Mouse (Mus musculus) embryonic facial prominence, embryonic 10.5 days (tissue): ENCODE measurements around the gene 4930430F08Rik. TPM values are rescaled to one million over a fixed set of nuclear protein-coding genes. Genes with fewer than 3 reads are reported as not detected.

Experiments used
- DNase-seq: peaks from one replicate; pipeline ENCODE4 v3.0.0-alpha.2; 2017; ENCODE audit warnings: low spot score
- H3K27ac ChIP-seq: fragments of 300-500 bp; sonication (generic); replicated peaks from 2 replicates; pipeline ENCODE4 v1.5.1; 2016; ENCODE audit warnings: mild to moderate bottlenecking
- H3K27me3 ChIP-seq: fragments of 300-500 bp; sonication (generic); replicated peaks from 2 replicates; pipeline ENCODE4 v1.6.1; 2016; ENCODE audit warnings: low read depth, mild to moderate bottlenecking; ENCODE audit not compliant: poor library complexity, severe bottlenecking
- H3K36me3 ChIP-seq: fragments of 300-500 bp; sonication (generic); replicated peaks from 2 replicates; pipeline ENCODE4 v1.6.1; 2016; ENCODE audit warnings: mild to moderate bottlenecking, moderate library complexity
- H3K4me1 ChIP-seq: fragments of 300-500 bp; sonication (generic); 2 replicates; pipeline ENCODE4 v1.6.1; 2016
- H3K4me3 ChIP-seq: fragments of 300-500 bp; sonication (generic); 2 replicates; pipeline ENCODE4 v1.5.1; 2016; ENCODE audit warnings: mild to moderate bottlenecking, moderate library complexity
- H3K9me3 ChIP-seq: fragments of 300-500 bp; sonication (generic); 2 replicates; pipeline ENCODE4 v1.6.1; 2016; ENCODE audit warnings: mild to moderate bottlenecking
- WGBS: fragments of 180-500 bp; shearing (Covaris S2); methylation state at CpG from one replicate; pipeline ENCODE4 v1.1.7; 2016; 5-methylcytosine and 5-hydroxymethylcytosine counted together
- polyA plus RNA-seq: library from polyadenylated mRNA; unstranded; fragments of >200 nt; fragmentation: Nextera tagmentation; extraction: Ambion mirVana; gene quantifications from 2 replicates; pipeline ENCODE4 v1.2.1, GENCODE M21; 2016

4930430F08Rik gene
- 8.6 and 9.8 TPM in 2 replicates for polyA plus RNA-seq

GRCm38 (mm10) chr10:100590323-100590722 is at the start of gene 4930430F08Rik, which contains the start of gene 1700017N19Rik:
Gene 4930430F08Rik, minus strand, starts transcription at chr10:100590423.
Gene 1700017N19Rik, plus strand, starts transcription at chr10:100590484.
- Histone ChIP-seq H3K36me3 (peaks cover under 1% of the 10 kb centered on the region; the same call in 1 of the 2 replicates), H3K27me3 (no peaks in the 10 kb centered on the region), H3K4me1 (peaks cover 11% of the 10 kb centered on the region), H3K27ac (no peak within 1 kb of the TSS), H3K9me3 (no peaks in the 10 kb centered on the region), H3K4me3 (peak within 1 kb of the TSS; percentile 75)
- WGBS, result 82% methylated on average over 1 of the region's 1 CpGs
- DNase-seq, result no peak

GRCm38 (mm10) chr10:100629762-100630438 is 39.7 kb upstream of the 4930430F08Rik start:
- Histone ChIP-seq H3K4me1 (no peaks in the 10 kb centered on the region), H3K27ac (no peak overlapping the region), H3K4me3 (no peak overlapping the region), H3K9me3 (no peaks in the 10 kb centered on the region), H3K27me3 (no peaks in the 10 kb centered on the region), H3K36me3 (no peaks in the 10 kb centered on the region)
- peak; percentile 55 for DNase-seq
- 30% methylated on average over 20 of the region's 20 CpGs for WGBS

GRCm38 (mm10) chr10:100622494-100622893 is 32.3 kb upstream of the 4930430F08Rik start:
- 65% methylated on average over 3 of the region's 3 CpGs for WGBS
- DNase-seq, result no peak
- H3K4me1 ChIP-seq, result no peaks in the 10 kb centered on the region
- no peak overlapping the region for H3K4me3 ChIP-seq
- H3K27me3 ChIP-seq, result no peaks in the 10 kb centered on the region
- no peaks in the 10 kb centered on the region for H3K9me3 ChIP-seq
- no peaks in the 10 kb centered on the region for H3K36me3 ChIP-seq
- no peak overlapping the region for H3K27ac ChIP-seq

GRCm38 (mm10) chr10:100620040-100620439 is 29.8 kb upstream of the 4930430F08Rik start:
- Histone ChIP-seq H3K27ac (no peak overlapping the region), H3K4me1 (0 out of 2 replicates have a peak, but pooled peaks cover 4% of the 10 kb centered on the region), H3K27me3 (no peaks in the 10 kb centered on the region), H3K36me3 (no peaks in the 10 kb centered on the region), H3K4me3 (no peak overlapping the region), H3K9me3 (no peaks in the 10 kb centered on the region)
- DNase-seq, result no peak
- WGBS, result 95% methylated on average over 12 of the region's 12 CpGs

- Histone ChIP-seq H3K36me3 (no peaks in the 10 kb centered on the region), H3K4me3 (no peak overlapping the region), H3K27me3 (no peaks in the 10 kb centered on the region), H3K9me3 (no peaks in the 10 kb centered on the region), H3K4me1 (0 out of 2 replicates have a peak, but pooled peaks cover 4% of the 10 kb centered on the region), H3K27ac (no peak overlapping the region)
- DNase-seq, result no peak
- WGBS, result 95% methylated on average over 7 of the region's 7 CpGs
Measured at GRCm38 (mm10) chr10:100619474-100619873, 29.3 kb upstream of the 4930430F08Rik start.

GRCm38 (mm10) chr10:100617233-100617903 is 27.1 kb upstream of the 4930430F08Rik start:
- no peak for DNase-seq
- Histone ChIP-seq H3K4me1 (0 out of 2 replicates have a peak, but pooled peaks cover 4% of the 10 kb centered on the region), H3K4me3 (no peak overlapping the region), H3K9me3 (no peaks in the 10 kb centered on the region), H3K36me3 (no peaks in the 10 kb centered on the region), H3K27me3 (no peaks in the 10 kb centered on the region), H3K27ac (no peak overlapping the region)
- whole genome bisulfite sequencing, result 70% methylated on average over 6 of the region's 6 CpGs

GRCm38 (mm10) chr10:100604254-100604653 is 14.0 kb upstream of the 4930430F08Rik start:
- Histone ChIP-seq H3K9me3 (no peaks in the 10 kb centered on the region), H3K27ac (no peak overlapping the region), H3K4me1 (no peaks in the 10 kb centered on the region), H3K4me3 (no peak overlapping the region), H3K36me3 (no peaks in the 10 kb centered on the region), H3K27me3 (no peaks in the 10 kb centered on the region)
- DNase-seq, result no peak
- 75% methylated on average over 2 of the region's 2 CpGs for WGBS

- WGBS, result 88% methylated on average over 9 of the region's 9 CpGs
- no peak overlapping the region for H3K27ac ChIP-seq
- no peaks in the 10 kb centered on the region for H3K36me3 ChIP-seq
- no peak for DNase-seq
- no peaks in the 10 kb centered on the region for H3K4me1 ChIP-seq
- H3K9me3 ChIP-seq, result no peaks in the 10 kb centered on the region
- H3K27me3 ChIP-seq, result no peaks in the 10 kb centered on the region
- no peak overlapping the region for H3K4me3 ChIP-seq
Measured at GRCm38 (mm10) chr10:100603511-100603910, 13.3 kb upstream of the 4930430F08Rik start.

GRCm38 (mm10) chr10:100598339-100598738 is 8.1 kb upstream of the 4930430F08Rik start:
- Histone ChIP-seq H3K27me3 (no peaks in the 10 kb centered on the region), H3K27ac (no peak overlapping the region), H3K4me1 (no peaks in the 10 kb centered on the region), H3K36me3 (no peaks in the 10 kb centered on the region), H3K4me3 (no peak overlapping the region), H3K9me3 (no peaks in the 10 kb centered on the region)
- 87% methylated on average over 3 of the region's 3 CpGs for WGBS
- DNase-seq, result no peak

GRCm38 (mm10) chr10:100588932-100589388 is 1.3 kb downstream of the 4930430F08Rik start:
- H3K36me3 ChIP-seq, result peaks cover 12% of the 10 kb centered on the region
- WGBS, result under 1% methylated on average over 31 of the region's 31 CpGs

GRCm38 (mm10) chr10:100588524-100588923 is 1.7 kb downstream of the 4930430F08Rik start:
- Histone ChIP-seq H3K4me3 (peak overlapping the region; percentile 75), H3K9me3 (no peaks in the 10 kb centered on the region), H3K4me1 (peaks cover 11% of the 10 kb centered on the region), H3K27me3 (no peaks in the 10 kb centered on the region), H3K36me3 (peaks cover 14% of the 10 kb centered on the region), H3K27ac (peak overlapping the region; percentile 85)
- no peak for DNase-seq
- WGBS, result 45% methylated on average over 7 of the region's 7 CpGs

More at GRCm38 (mm10) chr10:100588932-100589388, 1.3 kb downstream of the 4930430F08Rik start:
- peak; percentile 90 for DNase-seq
- no peaks in the 10 kb centered on the region for H3K9me3 ChIP-seq
- H3K27ac ChIP-seq, result peak overlapping the region; percentile 85
- peak overlapping the region; percentile 75 for H3K4me3 ChIP-seq
- H3K4me1 ChIP-seq, result peaks cover 11% of the 10 kb centered on the region
- H3K27me3 ChIP-seq, result no peaks in the 10 kb centered on the region

- H3K27me3 ChIP-seq, result no peaks in the 10 kb centered on the region
- DNase-seq, result no peak
- H3K4me3 ChIP-seq, result no peak overlapping the region
- H3K9me3 ChIP-seq, result no peaks in the 10 kb centered on the region
- 94% methylated on average over 3 of the region's 3 CpGs for WGBS
- peaks cover 11% of the 10 kb centered on the region for H3K4me1 ChIP-seq
- H3K27ac ChIP-seq, result no peak overlapping the region
- peaks cover 14% of the 10 kb centered on the region for H3K36me3 ChIP-seq
Measured at GRCm38 (mm10) chr10:100584178-100584577, 6.0 kb downstream of the 4930430F08Rik start.
